Mouse (Mus musculus) liver, embryonic 11.5 days (tissue): ENCODE data around the gene Usp19. TPM values are rescaled to one million over a fixed set of nuclear protein-coding genes. Genes with fewer than 3 reads are reported as not detected.

Source experiments
- ATAC-seq: fragments of 200-750 bp; cut with Nextera tagmentation; replicated peaks from 2 replicates; pipeline ENCODE4 v1.8.0; 2017; ENCODE audit warnings: moderate number of reproducible peaks, mild to moderate bottlenecking, moderate TSS enrichment, moderate library complexity; ENCODE audit not compliant: low FRiP score
- DNase-seq: peaks from one replicate; pipeline ENCODE4 v3.0.0-alpha.2; 2017; ENCODE audit warnings: low spot score
- H3K27ac ChIP-seq: fragments of 300-500 bp; sonication (generic); 2 replicates; pipeline ENCODE4 v1.5.1; 2014; ENCODE audit warnings: mild to moderate bottlenecking, low read depth, low read length, control low read depth
- H3K27me3 ChIP-seq: fragments of 300-500 bp; sonication (generic); replicated peaks from 2 replicates; pipeline ENCODE4 v1.6.1; 2014; ENCODE audit warnings: low read length, mixed read lengths; ENCODE audit not compliant: control insufficient read depth, insufficient read depth
- H3K36me3 ChIP-seq: fragments of 300-500 bp; sonication (generic); 2 replicates; pipeline ENCODE4 v1.6.1; 2014; ENCODE audit warnings: mild to moderate bottlenecking, low read length, moderate library complexity, mixed read lengths; ENCODE audit not compliant: control insufficient read depth, insufficient read depth
- H3K4me1 ChIP-seq: fragments of 300-500 bp; sonication (generic); replicated peaks from 2 replicates; pipeline ENCODE4 v1.6.1; 2014; ENCODE audit warnings: low read length, mixed read lengths; ENCODE audit not compliant: control insufficient read depth, insufficient read depth
- H3K4me2 ChIP-seq: fragments of 300-500 bp; sonication (generic); 2 replicates; pipeline ENCODE4 v1.6.1; 2014; ENCODE audit warnings: mild to moderate bottlenecking, control low read depth, moderate library complexity
- H3K4me3 ChIP-seq: fragments of 300-500 bp; sonication (generic); 2 replicates; pipeline ENCODE4 v1.5.1; 2014; ENCODE audit warnings: low read depth, low read length, control low read depth
- H3K9ac ChIP-seq: fragments of 300-500 bp; sonication (generic); 2 replicates; pipeline ENCODE4 v1.6.1; 2014; ENCODE audit warnings: low read depth, low read length, control low read depth
- H3K9me3 ChIP-seq: fragments of 300-500 bp; sonication (generic); 2 replicates; pipeline ENCODE4 v1.6.1; 2016; ENCODE audit warnings: low read length, inconsistent platforms, mixed read lengths; ENCODE audit not compliant: control insufficient read depth
- WGBS: fragments of 180-500 bp; shearing (Covaris S2); extraction: QIAGEN DNeasy Blood & Tissue Kit; methylation state at CpG from one replicate; pipeline ENCODE4 v1.1.7; 2014; 5-methylcytosine and 5-hydroxymethylcytosine counted together
- polyA plus RNA-seq: library from polyadenylated mRNA; unstranded; fragments of >200 nt; fragmentation: Nextera tagmentation; extraction: Ambion mirVana; gene quantifications from 2 replicates; pipeline ENCODE4 v1.2.1, GENCODE M21; 2014

Usp19 gene
- polyA plus RNA-seq, 1 experiment from 2014 or later = 57.5 TPM

GRCm38 (mm10) chr9:108521604-108522003, 31.2 kb downstream of the Usp19 start:
- Histone ChIP-seq H3K27ac (no peak overlapping the region), H3K9ac (no peak overlapping the region), H3K36me3 (peaks cover 5% of the 10 kb centered on the region; the same call in 1 of the 2 replicates), H3K9me3 (no peaks in the 10 kb centered on the region), H3K4me1 (peaks cover 14% of the 10 kb centered on the region), H3K4me3 (no peak overlapping the region), H3K4me2 (no peak overlapping the region), H3K27me3 (no peaks in the 10 kb centered on the region)
- WGBS = 69% methylated on average over 2 of the region's 2 CpGs
- no peak for DNase-seq
- ATAC-seq = no peak

- H3K4me1 ChIP-seq = peaks cover 14% of the 10 kb centered on the region
- no peaks in the 10 kb centered on the region for H3K27me3 ChIP-seq
- no peaks in the 10 kb centered on the region for H3K9me3 ChIP-seq
- H3K4me2 ChIP-seq = no peak overlapping the region
- DNase-seq (no peak), ATAC-seq (no peak)
- 95% methylated on average over 4 of the region's 4 CpGs for WGBS
- H3K4me3 ChIP-seq = no peak overlapping the region
- H3K27ac ChIP-seq = no peak overlapping the region
- H3K9ac ChIP-seq = no peak overlapping the region
- H3K36me3 ChIP-seq = peaks cover 5% of the 10 kb centered on the region; the same call in 1 of the 2 replicates
These were observed 32.9 kb downstream of the Usp19 start for GRCm38 (mm10) chr9:108523341-108523740.

GRCm38 (mm10) chr9:108525400-108525799, 35.0 kb downstream of the Usp19 start:
- peaks cover 19% of the 10 kb centered on the region for H3K36me3 ChIP-seq
- no peak for DNase-seq
- no peaks in the 10 kb centered on the region for H3K9me3 ChIP-seq
- H3K27me3 ChIP-seq = no peaks in the 10 kb centered on the region
- no peak overlapping the region for H3K4me2 ChIP-seq
- no peak overlapping the region for H3K9ac ChIP-seq
- H3K4me1 ChIP-seq = no peaks in the 10 kb centered on the region
- no peak for ATAC-seq
- 83% methylated on average over 3 of the region's 3 CpGs for WGBS
- H3K4me3 ChIP-seq = no peak overlapping the region
- H3K27ac ChIP-seq = no peak overlapping the region

GRCm38 (mm10) chr9:108530954-108531353, 40.6 kb downstream of the Usp19 start:
- Histone ChIP-seq H3K4me2 (no peak overlapping the region), H3K9ac (no peak overlapping the region), H3K27ac (no peak overlapping the region), H3K36me3 (peaks cover 51% of the 10 kb centered on the region), H3K27me3 (no peaks in the 10 kb centered on the region), H3K4me3 (no peak overlapping the region), H3K4me1 (no peaks in the 10 kb centered on the region), H3K9me3 (no peaks in the 10 kb centered on the region)
- DNase-seq = no peak
- WGBS = 97% methylated on average over 1 of the region's 1 CpGs
- no peak for ATAC-seq

GRCm38 (mm10) chr9:108531496-108531895, 41.1 kb downstream of the Usp19 start:
- Histone ChIP-seq H3K9me3 (no peaks in the 10 kb centered on the region), H3K9ac (no peak overlapping the region), H3K27ac (no peak overlapping the region), H3K27me3 (no peaks in the 10 kb centered on the region), H3K36me3 (peaks cover 55% of the 10 kb centered on the region), H3K4me3 (no peak overlapping the region), H3K4me1 (no peaks in the 10 kb centered on the region), H3K4me2 (no peak overlapping the region)
- ATAC-seq (no peak), DNase-seq (no peak)
- 83% methylated on average over 1 of the region's 1 CpGs for WGBS

GRCm38 (mm10) chr9:108540846-108541245, 50.4 kb downstream of the Usp19 start:
- Histone ChIP-seq H3K4me3 (no peak overlapping the region), H3K27me3 (no peaks in the 10 kb centered on the region), H3K9ac (no peak overlapping the region), H3K9me3 (no peaks in the 10 kb centered on the region), H3K4me1 (no peaks in the 10 kb centered on the region), H3K27ac (no peak overlapping the region), H3K4me2 (no peak overlapping the region), H3K36me3 (peaks cover 66% of the 10 kb centered on the region)
- ATAC-seq (no peak), DNase-seq (no peak)

- Histone ChIP-seq H3K4me1 (no peaks in the 10 kb centered on the region), H3K9me3 (no peaks in the 10 kb centered on the region), H3K27me3 (no peaks in the 10 kb centered on the region), H3K4me3 (no peak overlapping the region), H3K36me3 (peaks cover 53% of the 10 kb centered on the region), H3K27ac (no peak overlapping the region), H3K9ac (no peak overlapping the region), H3K4me2 (no peak overlapping the region)
- DNase-seq (no peak), ATAC-seq (no peak)
- WGBS = 94% methylated on average over 3 of the region's 3 CpGs
These were observed 55.6 kb downstream of the Usp19 start for GRCm38 (mm10) chr9:108545986-108546385.

- Histone ChIP-seq H3K27me3 (no peaks in the 10 kb centered on the region), H3K4me1 (no peaks in the 10 kb centered on the region), H3K36me3 (peaks cover 47% of the 10 kb centered on the region), H3K4me2 (no peak overlapping the region), H3K27ac (no peak overlapping the region), H3K4me3 (no peak overlapping the region), H3K9ac (no peak overlapping the region), H3K9me3 (no peaks in the 10 kb centered on the region)
- ATAC-seq (no peak), DNase-seq (no peak)
- 80% methylated on average over 1 of the region's 1 CpGs for WGBS
These were observed 56.5 kb downstream of the Usp19 start for GRCm38 (mm10) chr9:108546875-108547274.
